Mouse (Mus musculus): ENCODE measurements at regions not wholly inside any gene's neighbourhood (a gene's known extent, or its start where the extent isn't known, plus 50 kb on each side); places are given as distances from the start of the nearest gene placed in this dataset.

- TF ChIP-seq EP300 (IDR thresholded peaks at IDR 0.05; ENCODE audit: insufficient read depth, low read depth, low read length), result no peak
- no peak for TF ChIP-seq POLR2A (IDR thresholded peaks at IDR 0.05; ENCODE audit: insufficient read depth, low read depth, low read length)
Measured at GRCm38 (mm10) chr8:103912983-103913926, 188.2 kb upstream of the Cdh5 start.

Measured in heart, adult 2 months (tissue).